Mouse (Mus musculus) intestine, embryonic 15.5 days (tissue): ENCODE data around the gene Ubap2l. TPM values are rescaled to one million over a fixed set of nuclear protein-coding genes. Genes with fewer than 3 reads are reported as not detected.
A peak's percentile ranks its signal among the peaks of the same experiment; 100 is the strongest.

Experiments
- ATAC-seq: fragments of 200-750 bp; cut with Nextera tagmentation; 2 replicates; pipeline ENCODE4 v1.8.0; 2017; ENCODE audit warnings: moderate TSS enrichment, moderate library complexity
- H3K27ac ChIP-seq: fragments of 300-500 bp; sonication (generic); 2 replicates; pipeline ENCODE4 v1.5.1; 2015; ENCODE audit warnings: mild to moderate bottlenecking, inconsistent platforms
- H3K27me3 ChIP-seq: fragments of 300-500 bp; sonication (generic); replicated peaks from 2 replicates; pipeline ENCODE4 v1.6.1; 2015; ENCODE audit warnings: inconsistent platforms
- H3K36me3 ChIP-seq: fragments of 300-500 bp; sonication (generic); 2 replicates; pipeline ENCODE4 v1.6.1; 2015; ENCODE audit warnings: inconsistent platforms
- H3K4me1 ChIP-seq: fragments of 300-500 bp; sonication (generic); replicated peaks from 2 replicates; pipeline ENCODE4 v1.6.1; 2015; ENCODE audit warnings: inconsistent platforms
- H3K4me2 ChIP-seq: fragments of 300-500 bp; sonication (generic); replicated peaks from 2 replicates; pipeline ENCODE4 v1.6.1; 2015; ENCODE audit warnings: mild to moderate bottlenecking, inconsistent platforms
- H3K4me3 ChIP-seq: fragments of 300-500 bp; sonication (generic); replicated peaks from 2 replicates; pipeline ENCODE4 v1.5.1; 2015; ENCODE audit warnings: inconsistent platforms
- H3K9ac ChIP-seq: fragments of 300-500 bp; sonication (generic); 2 replicates; pipeline ENCODE4 v1.6.1; 2015; ENCODE audit warnings: inconsistent platforms
- H3K9me3 ChIP-seq: fragments of 300-500 bp; sonication (generic); 2 replicates; pipeline ENCODE4 v1.6.1; 2016; ENCODE audit warnings: inconsistent platforms
- WGBS: fragments of 180-500 bp; shearing (Covaris S2); methylation state at CpG from one replicate; pipeline ENCODE4 v1.1.7; 2015; 5-methylcytosine and 5-hydroxymethylcytosine counted together
- microRNA counts: library from miRNA; unstranded; fragments of <30 nt; microRNA quantifications from one replicate; lab custom pipeline; 2016
- polyA plus RNA-seq: library from polyadenylated mRNA; unstranded; fragments of >200 nt; fragmentation: Nextera tagmentation; extraction: Ambion mirVana; gene quantifications from 2 replicates; pipeline ENCODE4 v1.2.1, GENCODE M21; 2015

The Ubap2l gene
- polyA plus RNA-seq, 1 experiment from 2014 or later: 164 TPM

DNA sequence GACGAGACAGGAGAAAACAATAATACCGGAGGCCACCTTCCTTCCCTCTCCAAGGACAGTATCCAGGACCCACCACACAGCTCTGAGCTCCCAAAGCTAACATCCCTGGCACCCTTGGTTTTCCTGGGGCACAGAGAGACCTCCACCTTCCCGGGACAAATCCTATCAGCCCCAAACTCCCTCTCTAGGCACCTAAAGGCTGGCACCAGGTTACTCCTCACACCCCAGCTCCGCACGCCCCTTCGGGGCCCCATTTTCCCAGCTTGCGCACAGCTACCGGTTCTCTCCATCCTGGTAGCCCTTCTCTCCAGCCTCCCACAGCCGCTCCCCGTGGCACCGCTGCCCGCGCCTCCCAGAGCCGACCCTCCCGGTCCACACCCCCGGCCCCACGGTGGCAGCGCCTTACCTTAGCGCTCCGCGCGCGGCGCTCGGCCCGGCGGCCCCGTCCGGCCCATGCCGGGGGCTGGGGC lies 89.6 kb downstream of the Ubap2l start:
- H3K9ac ChIP-seq: peak overlapping the region; percentile 95
- H3K27ac ChIP-seq: peak overlapping the region; percentile 95
- H3K4me3 ChIP-seq: peak overlapping the region; percentile 86
- H3K4me2 ChIP-seq: peak overlapping the region; percentile 97
- no peaks in the 10 kb centered on the region for H3K27me3 ChIP-seq
- H3K4me1 ChIP-seq: peaks cover 28% of the 10 kb centered on the region
- H3K9me3 ChIP-seq: no peaks in the 10 kb centered on the region
- H3K36me3 ChIP-seq: peaks cover 4% of the 10 kb centered on the region
- WGBS: under 1% methylated on average over 30 of the region's 30 CpGs
- ATAC-seq: peak; percentile 26

DNA sequence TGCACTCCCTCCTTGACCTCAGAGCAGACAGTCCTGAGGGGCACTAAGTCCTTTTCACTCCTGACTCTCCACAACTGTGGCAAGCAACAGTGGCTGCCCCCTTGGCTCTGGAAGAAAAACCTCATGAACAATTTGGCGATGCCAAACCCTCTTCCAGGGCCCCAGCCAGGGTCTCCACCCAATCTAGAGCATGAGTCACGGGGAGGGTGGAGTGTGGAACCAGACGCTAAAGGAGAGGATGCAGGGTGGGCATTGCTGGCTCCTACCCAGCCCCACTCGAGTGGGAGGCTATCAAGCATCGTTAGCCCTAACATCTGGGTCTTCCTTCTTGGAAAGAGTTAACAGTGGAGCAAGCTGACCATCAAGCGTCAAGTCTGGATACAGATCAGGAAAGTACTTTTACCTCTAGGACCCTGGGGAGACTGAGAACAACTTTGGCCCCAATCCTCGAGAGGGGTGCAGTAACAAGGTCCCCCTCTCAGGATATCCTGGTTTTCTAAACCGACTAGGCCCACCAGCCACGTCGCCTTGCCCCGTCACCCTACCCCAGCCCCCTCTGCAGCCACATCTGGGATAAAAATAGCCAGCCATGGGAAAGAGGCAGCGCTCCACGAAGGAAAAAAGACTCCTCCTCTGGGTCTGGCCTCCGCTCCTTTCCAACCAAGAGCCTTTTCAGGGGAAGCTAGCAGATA lies 90.2 kb downstream of the Ubap2l start:
- Histone ChIP-seq H3K27me3 (no peaks in the 10 kb centered on the region), H3K27ac (peak overlapping the region; percentile 95), H3K4me1 (peaks cover 28% of the 10 kb centered on the region), H3K9me3 (no peaks in the 10 kb centered on the region), H3K36me3 (peaks cover 5% of the 10 kb centered on the region), H3K4me2 (peak overlapping the region; percentile 97), H3K4me3 (peak overlapping the region; percentile 86), H3K9ac (peak overlapping the region; percentile 95)
- whole genome bisulfite sequencing: 7% methylated on average over 14 of the region's 14 CpGs
- no peak for ATAC-seq

DNA sequence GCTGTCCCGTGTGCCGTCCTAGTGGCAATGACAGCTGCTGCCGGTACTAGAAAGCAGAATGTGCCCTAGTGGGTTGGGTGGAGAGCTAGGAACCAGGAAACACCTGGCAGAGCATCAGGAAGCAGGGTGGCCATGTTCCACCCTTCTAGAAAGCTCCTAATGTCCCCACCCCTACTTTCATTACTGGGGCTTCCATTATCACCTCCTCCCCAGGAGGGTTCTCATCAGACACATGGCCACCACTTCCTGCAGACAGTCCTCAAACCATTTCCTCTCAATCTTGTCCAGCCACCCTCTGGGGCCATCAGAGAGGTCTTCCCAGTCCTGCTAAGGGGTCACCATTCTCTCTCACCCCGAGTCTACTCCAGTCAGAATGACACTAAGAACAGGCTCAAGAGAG lies 91.0 kb downstream of the Ubap2l start:
- WGBS: 59% methylated on average over 4 of the region's 4 CpGs
- peaks cover 28% of the 10 kb centered on the region for H3K4me1 ChIP-seq

DNA sequence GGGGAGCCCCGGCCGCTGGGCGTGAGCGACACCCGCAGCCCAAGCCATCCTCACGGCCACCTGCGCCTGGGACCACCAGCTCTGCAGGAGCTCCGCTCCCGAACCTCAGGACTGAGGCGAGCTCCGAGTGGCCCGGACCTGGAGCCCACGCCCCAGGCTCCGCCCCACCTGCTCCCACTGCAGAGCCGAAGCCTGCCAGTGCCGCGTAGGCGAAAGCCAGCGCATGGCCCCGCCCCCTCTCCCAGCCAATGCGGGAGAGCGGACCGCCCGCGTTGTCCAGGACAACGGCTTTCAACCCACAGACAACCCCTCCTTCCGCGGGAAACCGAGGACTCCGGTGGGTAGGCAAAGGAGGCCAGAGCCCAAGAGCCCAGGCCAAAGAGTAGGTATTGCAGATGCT lies 92.0 kb downstream of the Ubap2l start:
- Histone ChIP-seq H3K36me3 (peaks cover 14% of the 10 kb centered on the region), H3K27ac (peak overlapping the region; percentile 41)

More for the DNA sequence above, 91.0 kb downstream of the Ubap2l start:
- Histone ChIP-seq H3K27me3 (no peaks in the 10 kb centered on the region), H3K27ac (peak overlapping the region; percentile 95; the same call in 1 of the 2 replicates), H3K9ac (peak overlapping the region; percentile 95; the same call in 1 of the 2 replicates), H3K4me3 (peak overlapping the region; percentile 86), H3K36me3 (peaks cover 13% of the 10 kb centered on the region), H3K4me2 (peak overlapping the region; percentile 97), H3K9me3 (no peaks in the 10 kb centered on the region)
- no peak for ATAC-seq

DNA sequence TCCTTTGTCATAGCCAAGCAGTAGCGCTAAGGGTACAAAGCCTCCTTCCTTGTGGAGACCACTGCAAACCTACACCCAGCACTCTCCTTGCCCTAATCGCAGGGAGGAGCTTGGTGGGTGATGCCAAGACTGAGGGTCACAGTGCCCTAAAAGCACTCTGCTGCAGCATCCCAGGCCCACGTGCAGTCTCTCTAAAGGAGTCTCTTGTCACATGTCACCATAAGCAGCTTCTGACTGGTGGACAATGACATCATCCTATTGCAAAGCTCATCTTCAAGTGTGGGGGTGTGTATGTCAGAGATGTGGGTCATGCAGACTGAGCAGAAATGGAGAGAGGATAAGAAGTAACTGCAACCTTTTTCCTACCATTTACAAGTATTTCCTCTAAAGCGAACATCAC lies 93.0 kb downstream of the Ubap2l start:
- Histone ChIP-seq H3K4me1 (peaks cover 24% of the 10 kb centered on the region), H3K9me3 (no peaks in the 10 kb centered on the region), H3K4me3 (no peak overlapping the region), H3K27me3 (no peaks in the 10 kb centered on the region), H3K9ac (no peak overlapping the region), H3K36me3 (peaks cover 14% of the 10 kb centered on the region), H3K4me2 (peak overlapping the region; percentile 97; the same call in 1 of the 2 replicates), H3K27ac (no peak overlapping the region)
- no peak for ATAC-seq
- WGBS: 78% methylated on average over 4 of the region's 4 CpGs

More for the DNA sequence above, 92.0 kb downstream of the Ubap2l start:
- under 1% methylated on average over 30 of the region's 30 CpGs for WGBS
- Histone ChIP-seq H3K9ac (peak overlapping the region; percentile 65), H3K9me3 (no peaks in the 10 kb centered on the region), H3K4me3 (peak overlapping the region; percentile 51), H3K27me3 (no peaks in the 10 kb centered on the region), H3K4me2 (peak overlapping the region; percentile 97), H3K4me1 (peaks cover 28% of the 10 kb centered on the region)
- ATAC-seq: peak; percentile 91

DNA sequence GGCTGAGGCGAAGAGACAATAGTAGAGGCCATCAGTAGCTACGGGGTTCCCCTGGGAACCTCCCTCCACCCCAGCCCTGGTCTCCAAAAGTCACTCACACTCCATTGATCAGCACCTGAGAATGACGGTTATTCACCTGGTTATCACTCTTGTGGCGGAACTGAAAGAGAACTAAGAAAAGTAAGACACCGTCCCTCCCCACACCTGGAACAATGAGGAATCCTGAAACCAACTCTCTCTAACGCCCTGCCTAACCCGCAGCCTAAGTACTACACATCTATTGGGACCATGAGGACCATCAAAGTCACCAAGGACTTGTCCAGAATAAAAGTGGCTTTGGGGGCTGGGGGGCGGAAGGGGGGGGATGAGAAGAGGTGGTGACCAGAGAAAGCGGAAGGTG lies 94.5 kb downstream of the Ubap2l start:
- 95% methylated on average over 9 of the region's 9 CpGs for WGBS

DNA sequence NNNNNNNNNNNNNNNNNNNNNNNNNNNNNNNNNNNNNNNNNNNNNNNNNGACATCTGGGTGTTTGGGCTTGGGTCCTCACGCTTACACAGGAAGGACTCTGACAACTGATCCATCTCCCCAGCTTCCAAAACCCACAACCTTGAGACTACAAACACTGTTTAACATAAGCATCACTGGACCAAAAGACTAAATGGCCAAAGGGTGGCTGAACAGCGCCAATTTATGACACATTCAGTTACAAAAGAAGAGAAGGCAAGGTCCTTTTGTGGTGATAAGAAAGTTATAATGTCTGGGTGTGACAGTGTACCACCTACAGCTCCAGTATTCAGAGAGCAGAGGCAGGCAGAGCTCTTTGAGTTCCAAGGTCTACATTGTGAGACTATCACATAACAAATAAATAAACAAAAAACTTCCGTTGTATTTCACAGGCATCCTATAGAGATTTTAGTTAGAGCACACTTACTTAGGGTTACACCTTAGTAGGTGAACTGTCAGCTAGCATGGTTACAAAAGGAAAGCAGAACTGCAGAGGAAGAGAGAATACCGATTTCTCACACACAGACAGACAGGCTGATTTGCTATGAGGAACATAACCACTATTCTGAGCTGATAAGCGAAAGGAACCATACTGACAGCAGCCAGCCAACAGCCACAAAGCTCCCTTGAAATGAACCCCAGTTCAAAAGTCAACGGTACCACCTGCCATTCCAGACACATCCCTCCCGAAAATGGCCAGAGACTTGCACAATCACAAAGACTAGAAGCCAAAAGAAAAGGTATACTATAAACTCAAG lies 96.1 kb downstream of the Ubap2l start:
- 90% methylated on average over 7 of the region's 7 CpGs for WGBS
- Histone ChIP-seq H3K9ac (no peak overlapping the region), H3K36me3 (peaks cover 19% of the 10 kb centered on the region), H3K27me3 (no peaks in the 10 kb centered on the region), H3K9me3 (no peaks in the 10 kb centered on the region), H3K4me3 (no peak overlapping the region), H3K4me1 (peaks cover 18% of the 10 kb centered on the region), H3K4me2 (no peak overlapping the region), H3K27ac (no peak overlapping the region)
- no peak for ATAC-seq

More for the DNA sequence above, 94.5 kb downstream of the Ubap2l start:
- Histone ChIP-seq H3K36me3 (peaks cover 19% of the 10 kb centered on the region), H3K27ac (no peak overlapping the region), H3K9me3 (no peaks in the 10 kb centered on the region), H3K27me3 (no peaks in the 10 kb centered on the region), H3K4me2 (no peak overlapping the region), H3K4me1 (peaks cover 27% of the 10 kb centered on the region), H3K4me3 (no peak overlapping the region), H3K9ac (no peak overlapping the region)
- no peak for ATAC-seq

DNA sequence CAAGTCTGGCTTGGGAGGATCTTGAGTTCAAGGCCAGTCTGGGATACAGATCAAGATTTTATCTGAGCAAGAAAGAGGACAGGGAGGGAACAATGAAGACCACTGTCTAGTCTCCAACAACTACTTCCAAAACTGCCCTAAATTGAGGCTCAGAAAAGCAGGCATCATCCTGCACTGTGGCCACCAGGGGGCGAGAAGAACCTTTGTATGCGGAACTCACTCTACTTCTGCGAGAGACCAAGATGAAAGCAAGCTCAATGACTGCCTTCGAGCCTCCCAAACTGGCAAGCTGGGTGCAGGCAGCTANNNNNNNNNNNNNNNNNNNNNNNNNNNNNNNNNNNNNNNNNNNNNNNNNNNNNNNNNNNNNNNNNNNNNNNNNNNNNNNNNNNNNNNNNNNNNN lies 99.0 kb downstream of the Ubap2l start:
- no peak for ATAC-seq
- H3K36me3 ChIP-seq: peaks cover 33% of the 10 kb centered on the region

More for the DNA sequence above, 99.0 kb downstream of the Ubap2l start:
- Histone ChIP-seq H3K27ac (no peak overlapping the region), H3K4me3 (no peak overlapping the region), H3K4me1 (0 out of 2 replicates have a peak, but pooled peaks cover 2% of the 10 kb centered on the region), H3K27me3 (no peaks in the 10 kb centered on the region), H3K4me2 (no peak overlapping the region), H3K9me3 (no peaks in the 10 kb centered on the region), H3K9ac (no peak overlapping the region)
- WGBS: 2% methylated on average over 4 of the region's 4 CpGs

MicroRNAs encoded within 50 kb of the gene (microRNA counts, 519-probe panel; counts per million panel counts)
- 3,067 counts per million, percentile 78 among the panel's probes with 10 or more counts for microRNA mmu-miR-190b (lab: Ali Mortazavi, UCI)

Other genes starting within 250 kb of the Ubap2l start
- 3.7 and 3.8 TPM in 2 replicates for gene She, start 221.3 kb downstream of the Ubap2l start, polyA plus RNA-seq
- 2.3 and 2.8 TPM in 2 replicates for gene Il6ra, start 139.4 kb downstream of the Ubap2l start, polyA plus RNA-seq
- 8.4 and 10.5 TPM in 2 replicates for gene Atp8b2, start 89.1 kb downstream of the Ubap2l start, polyA plus RNA-seq
- gene Hax1, start 53.8 kb downstream of the Ubap2l start, polyA plus RNA-seq: 128 and 134 TPM in 2 replicates
- gene 4933434E20Rik, start 992 bp downstream of the Ubap2l start, polyA plus RNA-seq: 188 TPM in 2 replicates
- gene Tpm3, start 20.0 kb upstream of the Ubap2l start, polyA plus RNA-seq: 562 and 582 TPM in 2 replicates
- gene Nup210l, start 51.5 kb upstream of the Ubap2l start, polyA plus RNA-seq: 0.25 and 0.33 TPM in 2 replicates
- gene Rps27, start 161.0 kb upstream of the Ubap2l start, polyA plus RNA-seq: 1,458 and 1,499 TPM in 2 replicates
- 23.1 and 23.5 TPM in 2 replicates for gene Rab13, start 161.1 kb upstream of the Ubap2l start, polyA plus RNA-seq
- 111 and 113 TPM in 2 replicates for gene Jtb, start 179.0 kb upstream of the Ubap2l start, polyA plus RNA-seq
- gene Creb3l4, start 190.9 kb upstream of the Ubap2l start, polyA plus RNA-seq: 10.7 and 14.5 TPM in 2 replicates
- 114 and 119 TPM in 2 replicates for gene Slc39a1, start 195.5 kb upstream of the Ubap2l start, polyA plus RNA-seq
- 18.6 and 19.0 TPM in 2 replicates for gene Crtc2, start 201.5 kb upstream of the Ubap2l start, polyA plus RNA-seq
- gene Dennd4b, start 212.6 kb upstream of the Ubap2l start, polyA plus RNA-seq: 2.3 and 3.9 TPM in 2 replicates
- gene Gatad2b, start 240.6 kb upstream of the Ubap2l start, polyA plus RNA-seq: 9.0 and 9.7 TPM in 2 replicates